Mouse (Mus musculus) bone marrow, adult 2 months (tissue): ENCODE measurements around the gene Rhobtb1. TPM values are rescaled to one million over a fixed set of nuclear protein-coding genes. Genes with fewer than 3 reads are reported as not detected.

Source experiments
- H3K27ac ChIP-seq: fragments of 200-500 bp; 2 replicates; pipeline ENCODE4 v1.5.1; 2012; ENCODE audit warnings: low read depth, mild to moderate bottlenecking, control low read depth, inconsistent platforms, low read length; ENCODE audit not compliant: control insufficient read depth, poor library complexity, insufficient read depth
- H3K4me1 ChIP-seq: fragments of 200-500 bp; 2 replicates; pipeline ENCODE4 v1.6.1; 2011; ENCODE audit warnings: low read length; ENCODE audit not compliant: control insufficient read depth, insufficient read depth
- H3K4me3 ChIP-seq: fragments of 200-500 bp; replicated peaks from 2 replicates; pipeline ENCODE3; 2011; ENCODE audit warnings: mild to moderate bottlenecking, low read depth, low read length, control low read depth; ENCODE audit not compliant: control insufficient read depth
- CTCF ChIP-seq: fragments of 200-500 bp; IDR thresholded peaks from 2 replicates; pipeline ENCODE4 v1.5.1; 2011; ENCODE audit warnings: low read length, control low read depth; ENCODE audit not compliant: control insufficient read depth, insufficient read depth
- POLR2A ChIP-seq: fragments of 200-500 bp; IDR thresholded peaks from 2 replicates; pipeline ENCODE4 v1.6.1; 2011; ENCODE audit warnings: low read depth, mild to moderate bottlenecking, control low read depth, low read length, borderline replicate concordance; ENCODE audit not compliant: control insufficient read depth
- WGBS: fragments of 180-500 bp; shearing (Covaris S2); methylation state at CpG from one replicate; pipeline ENCODE4 v1.1.7; 2018; 5-methylcytosine and 5-hydroxymethylcytosine counted together
- polyA plus RNA-seq: library from polyadenylated mRNA; stranded (reverse); fragments of >200 nt; gene quantifications from 2 replicates; pipeline ENCODE4 v1.2.4, GENCODE M21; 2011; ENCODE audit warnings: low replicate concordance; ENCODE audit not compliant: missing spikeins, insufficient read depth, insufficient read length

The Rhobtb1 gene
- polyA plus RNA-seq, 1 experiment, result 2.2 TPM

GRCm38 (mm10) chr10:69237185-69237584 lies 86.0 kb downstream of the Rhobtb1 start:
- WGBS, result 69% methylated on average over 3 of the region's 3 CpGs
- Histone ChIP-seq H3K27ac (no peak overlapping the region), H3K4me3 (no peak overlapping the region), H3K4me1 (no peaks in the 10 kb centered on the region)
- TF ChIP-seq POLR2A, result no peak
- no peak for TF ChIP-seq CTCF

- H3K27ac ChIP-seq, result no peak overlapping the region
- 86% methylated on average over 9 of the region's 9 CpGs for WGBS
- TF ChIP-seq CTCF, result no peak
- no peak for TF ChIP-seq POLR2A
- H3K4me1 ChIP-seq, result no peaks in the 10 kb centered on the region
- no peak overlapping the region for H3K4me3 ChIP-seq
These were observed 86.5 kb downstream of the Rhobtb1 start for GRCm38 (mm10) chr10:69237781-69238180.

- WGBS, result 81% methylated on average over 6 of the region's 6 CpGs
- Histone ChIP-seq H3K4me3 (no peak overlapping the region), H3K4me1 (no peaks in the 10 kb centered on the region), H3K27ac (no peak overlapping the region)
- TF ChIP-seq CTCF, result no peak
- no peak for TF ChIP-seq POLR2A
These were observed 87.1 kb downstream of the Rhobtb1 start for GRCm38 (mm10) chr10:69238311-69238710.

GRCm38 (mm10) chr10:69240530-69240929 lies 89.3 kb downstream of the Rhobtb1 start:
- Histone ChIP-seq H3K27ac (no peak overlapping the region), H3K4me3 (no peak overlapping the region), H3K4me1 (no peaks in the 10 kb centered on the region)
- WGBS, result 49% methylated on average over 2 of the region's 2 CpGs
- no peak for TF ChIP-seq CTCF
- TF ChIP-seq POLR2A, result no peak

- no peak for TF ChIP-seq CTCF
- no peak for TF ChIP-seq POLR2A
- H3K27ac ChIP-seq, result no peak overlapping the region
- H3K4me3 ChIP-seq, result no peak overlapping the region
- H3K4me1 ChIP-seq, result peaks cover 5% of the 10 kb centered on the region
- 85% methylated on average over 4 of the region's 4 CpGs for WGBS
These were observed 93.9 kb downstream of the Rhobtb1 start for GRCm38 (mm10) chr10:69245151-69245550.

- H3K27ac ChIP-seq, result no peak overlapping the region
- WGBS, result 70% methylated on average over 10 of the region's 10 CpGs
- H3K4me3 ChIP-seq, result no peak overlapping the region
- TF ChIP-seq CTCF (no peak), POLR2A (no peak)
- peaks cover 5% of the 10 kb centered on the region for H3K4me1 ChIP-seq
These were observed 94.9 kb downstream of the Rhobtb1 start for GRCm38 (mm10) chr10:69245906-69246668.

GRCm38 (mm10) chr10:69246762-69247161 lies 95.5 kb downstream of the Rhobtb1 start:
- Histone ChIP-seq H3K27ac (peak overlapping the region; percentile 32; the same call in 1 of the 2 replicates), H3K4me1 (peaks cover 5% of the 10 kb centered on the region), H3K4me3 (peak overlapping the region; percentile 22)
- 8% methylated on average over 3 of the region's 3 CpGs for WGBS
- TF ChIP-seq POLR2A, result no peak
- no peak for TF ChIP-seq CTCF

- H3K27ac ChIP-seq, result no peak overlapping the region
- peaks cover 7% of the 10 kb centered on the region for H3K4me1 ChIP-seq
- H3K4me3 ChIP-seq, result no peak overlapping the region
- no peak for TF ChIP-seq CTCF
- TF ChIP-seq POLR2A, result no peak
- 58% methylated on average over 7 of the region's 7 CpGs for WGBS
These were observed 96.2 kb downstream of the Rhobtb1 start for GRCm38 (mm10) chr10:69247311-69248033.
